Mouse (Mus musculus): Measurements from ENCODE around the gene Nedd4.

GRCm38 (mm10) chr9:72654593-72655242 is 7.4 kb upstream of the Nedd4 start:
- peak; percentile 66; the same call in 1 of the 2 replicates for TF ChIP-seq CTCF (IDR thresholded peaks at IDR 0.05; ENCODE audit: extremely low read depth, insufficient read length, insufficient replicate concordance, low read depth, low read length)
- no peak for TF ChIP-seq POLR2A (IDR thresholded peaks at IDR 0.05; ENCODE audit: low read depth, low read length)
